Mouse (Mus musculus) stomach, postnatal 0 days (tissue): ENCODE results near the gene Thrsp. TPM values are rescaled to one million over a fixed set of nuclear protein-coding genes. Genes with fewer than 3 reads are reported as not detected.
A peak's percentile ranks its signal among the peaks of the same experiment; 100 is the strongest.

Experiments used
- ATAC-seq: fragments of 200-750 bp; cut with Nextera tagmentation; 2 replicates; pipeline ENCODE4 v1.8.0; 2017; ENCODE audit not compliant: low FRiP score, low TSS enrichment
- DNase-seq: peaks from one replicate; pipeline ENCODE4 v3.0.0-alpha.2; 2016; ENCODE audit warnings: low spot score
- H3K27ac ChIP-seq: fragments of 300-500 bp; sonication (generic); replicated peaks from 2 replicates; pipeline ENCODE4 v1.5.1; 2014; ENCODE audit warnings: mild to moderate bottlenecking, control low read depth
- H3K27me3 ChIP-seq: fragments of 300-500 bp; sonication (generic); 2 replicates; pipeline ENCODE4 v1.6.1; 2014; ENCODE audit warnings: low read length; ENCODE audit not compliant: control insufficient read depth, insufficient read depth
- H3K36me3 ChIP-seq: fragments of 300-500 bp; sonication (generic); 2 replicates; pipeline ENCODE4 v1.6.1; 2014; ENCODE audit warnings: low read length, mixed read lengths; ENCODE audit not compliant: control insufficient read depth, insufficient read depth
- H3K4me1 ChIP-seq: fragments of 300-500 bp; sonication (generic); replicated peaks from 2 replicates; pipeline ENCODE4 v1.6.1; 2014; ENCODE audit warnings: antibody characterized with exemption; ENCODE audit not compliant: control insufficient read depth, insufficient read depth
- H3K4me2 ChIP-seq: fragments of 300-500 bp; sonication (generic); replicated peaks from 2 replicates; pipeline ENCODE4 v1.6.1; 2014; ENCODE audit warnings: low read depth, mild to moderate bottlenecking, control low read depth, moderate library complexity
- H3K4me3 ChIP-seq: fragments of 300-500 bp; sonication (generic); 2 replicates; pipeline ENCODE4 v1.5.1; 2014; ENCODE audit warnings: low read depth, low read length, control low read depth
- H3K9ac ChIP-seq: fragments of 300-500 bp; sonication (generic); 2 replicates; pipeline ENCODE4 v1.6.1; 2014; ENCODE audit warnings: mild to moderate bottlenecking, low read length, control low read depth, mixed read lengths
- H3K9me3 ChIP-seq: fragments of 300-500 bp; sonication (generic); 2 replicates; pipeline ENCODE4 v1.6.1; 2016; ENCODE audit warnings: low read length; ENCODE audit not compliant: control insufficient read depth
- CTCF ChIP-seq: IDR thresholded peaks from 2 replicates; pipeline ENCODE4 v1.5.1; 2016; ENCODE audit warnings: antibody characterized with exemption, low read depth, mild to moderate bottlenecking, moderate library complexity
- EP300 ChIP-seq: optimal IDR thresholded peaks from 2 replicates; pipeline ENCODE3; 2016; ENCODE audit warnings: antibody characterized with exemption
- WGBS: fragments of 180-500 bp; shearing (Covaris S2); extraction: QIAGEN DNeasy Blood & Tissue Kit; methylation state at CpG from one replicate; pipeline ENCODE4 v1.1.7; 2014; 5-methylcytosine and 5-hydroxymethylcytosine counted together
- polyA plus RNA-seq: library from polyadenylated mRNA; unstranded; fragments of >200 nt; fragmentation: Nextera tagmentation; extraction: Ambion mirVana; gene quantifications from 2 replicates; pipeline ENCODE4 v1.2.1, GENCODE M21; 2015

The Thrsp gene
- polyA plus RNA-seq, 1 experiment from 2014 or later, result 1.4 TPM

DNA sequence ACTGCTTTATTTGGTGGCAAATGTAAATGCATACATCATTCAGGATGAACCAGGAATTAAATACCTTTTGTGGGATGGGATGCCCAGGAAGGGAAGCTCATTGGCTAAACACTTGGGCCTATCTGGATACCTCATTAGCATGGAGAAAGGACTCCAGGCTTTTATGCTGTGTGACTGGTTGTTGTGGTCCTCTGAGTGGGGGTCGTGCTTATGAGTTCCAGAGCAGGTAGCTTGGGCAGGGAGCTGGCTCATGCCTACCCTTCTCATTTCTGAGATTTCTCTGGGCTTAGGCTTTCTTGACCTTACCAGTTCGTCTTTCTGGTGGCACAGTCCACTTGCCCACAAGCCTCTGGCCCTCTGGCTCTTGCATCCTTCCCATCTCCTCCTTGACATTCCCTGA lies 23.2 kb downstream of the Thrsp start:
- Histone ChIP-seq H3K9me3 (no peaks in the 10 kb centered on the region), H3K27me3 (no peaks in the 10 kb centered on the region), H3K4me3 (no peak overlapping the region), H3K4me1 (no peaks in the 10 kb centered on the region), H3K9ac (no peak overlapping the region), H3K4me2 (no peak overlapping the region), H3K36me3 (no peaks in the 10 kb centered on the region; the same call in 1 of the 2 replicates), H3K27ac (no peak overlapping the region)
- ATAC-seq (no peak), DNase-seq (no peak)
- 83% methylated on average over 2 of the region's 2 CpGs for WGBS
- TF ChIP-seq EP300 (no peak), CTCF (no peak)

DNA sequence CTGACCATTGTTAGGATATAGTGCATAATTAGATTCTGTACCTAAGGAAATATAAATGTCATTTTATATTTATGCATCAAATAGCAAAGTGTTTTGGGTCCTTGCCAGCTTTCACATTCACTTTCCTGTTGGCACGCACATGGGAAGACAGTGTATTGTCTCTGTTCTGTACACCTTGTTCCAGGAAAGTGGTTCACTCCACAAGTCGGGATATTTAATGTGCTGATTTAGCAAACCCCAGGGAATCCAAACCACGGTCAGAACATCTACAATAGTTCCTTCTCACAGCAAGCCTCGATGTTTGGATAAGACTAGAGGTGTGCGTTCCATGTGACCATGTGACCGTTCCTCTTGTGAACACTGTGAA lies 25.5 kb downstream of the Thrsp start:
- TF ChIP-seq EP300 (no peak), CTCF (no peak)
- no peak overlapping the region for H3K27ac ChIP-seq
- no peak for DNase-seq
- peak; percentile 40 for ATAC-seq
- no peaks in the 10 kb centered on the region for H3K4me1 ChIP-seq
- H3K4me3 ChIP-seq, result no peak overlapping the region
- H3K36me3 ChIP-seq, result no peaks in the 10 kb centered on the region; the same call in none of the 2 replicates
- 74% methylated on average over 6 of the region's 6 CpGs for WGBS
- no peaks in the 10 kb centered on the region for H3K9me3 ChIP-seq
- H3K27me3 ChIP-seq, result no peaks in the 10 kb centered on the region
- H3K9ac ChIP-seq, result no peak overlapping the region
- H3K4me2 ChIP-seq, result no peak overlapping the region

DNA sequence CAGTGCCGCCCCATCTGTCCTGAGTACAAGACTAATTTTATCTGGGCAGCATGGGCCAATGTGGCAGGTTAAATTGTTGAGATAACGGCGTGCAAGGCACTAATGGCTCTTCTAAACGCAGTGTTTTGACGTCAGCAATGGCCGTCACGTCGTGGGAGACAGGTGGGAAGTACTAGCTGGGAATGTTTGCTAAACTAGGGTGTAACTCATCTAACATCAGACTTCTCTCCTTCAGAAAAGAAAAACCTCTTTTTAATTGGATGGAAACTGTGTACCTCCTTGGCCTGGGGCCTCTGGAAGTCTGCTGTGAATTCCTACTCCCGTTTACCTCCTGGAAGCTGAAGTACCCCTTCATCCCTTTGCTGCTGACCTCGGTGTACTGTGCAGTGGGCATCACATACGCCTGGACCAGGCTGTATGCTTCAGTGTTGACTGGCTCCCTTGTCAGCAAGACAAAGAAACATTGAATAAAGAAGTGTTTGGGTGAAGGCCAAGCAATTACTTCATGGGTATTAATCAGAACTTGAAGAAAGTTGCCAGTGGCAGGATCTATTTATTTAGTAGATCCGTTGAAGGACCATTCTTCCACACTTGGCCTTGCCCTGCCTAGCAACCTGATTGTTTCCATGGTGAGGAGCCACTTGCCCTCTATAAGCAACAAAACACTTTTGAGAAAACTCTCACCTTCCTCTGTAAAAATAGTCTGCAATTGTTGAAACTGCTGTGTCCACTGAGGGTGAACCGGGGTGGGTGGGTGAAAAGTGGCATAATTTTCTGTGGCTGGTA lies 26.0 kb downstream of the Thrsp start:
- TF ChIP-seq CTCF, result no peak
- TF ChIP-seq EP300, result no peak
- Histone ChIP-seq H3K9me3 (no peaks in the 10 kb centered on the region), H3K27me3 (no peaks in the 10 kb centered on the region), H3K4me2 (no peak overlapping the region), H3K36me3 (no peaks in the 10 kb centered on the region; the same call in none of the 2 replicates), H3K4me3 (no peak overlapping the region), H3K27ac (0 out of 2 replicates have a peak overlapping the region, but pooled peaks have one; percentile 24), H3K9ac (no peak overlapping the region), H3K4me1 (no peaks in the 10 kb centered on the region)
- ATAC-seq (peak; percentile 45; the same call in 1 of the 2 replicates), DNase-seq (peak; percentile 35)
- 53% methylated on average over 13 of the region's 13 CpGs for WGBS

DNA sequence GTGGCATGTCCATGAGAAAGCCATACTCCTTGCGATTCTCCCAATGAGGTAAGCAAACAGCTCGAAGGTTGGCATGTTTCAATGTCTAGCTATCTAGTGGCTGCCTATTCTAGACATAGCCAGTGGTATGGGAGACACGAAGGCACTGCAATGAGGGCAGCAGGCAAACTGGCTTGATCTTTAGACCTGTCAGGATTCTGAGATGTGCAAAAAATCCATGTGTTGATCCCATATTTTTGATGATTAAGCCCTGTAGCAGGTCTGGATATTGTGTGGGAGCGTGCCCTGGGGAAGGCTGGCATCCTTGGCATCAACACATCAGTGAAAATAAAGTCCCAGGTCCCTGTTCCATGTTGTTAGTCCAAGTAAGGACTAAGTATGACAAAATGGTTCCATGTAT lies 29.0 kb downstream of the Thrsp start:
- TF ChIP-seq EP300 (no peak), CTCF (no peak)
- Histone ChIP-seq H3K4me2 (no peak overlapping the region), H3K4me3 (no peak overlapping the region), H3K9ac (no peak overlapping the region), H3K27me3 (no peaks in the 10 kb centered on the region), H3K36me3 (peaks cover 8% of the 10 kb centered on the region), H3K9me3 (no peaks in the 10 kb centered on the region), H3K4me1 (no peaks in the 10 kb centered on the region), H3K27ac (no peak overlapping the region)
- ATAC-seq, result no peak
- no peak for DNase-seq
- 94% methylated on average over 4 of the region's 4 CpGs for WGBS

DNA sequence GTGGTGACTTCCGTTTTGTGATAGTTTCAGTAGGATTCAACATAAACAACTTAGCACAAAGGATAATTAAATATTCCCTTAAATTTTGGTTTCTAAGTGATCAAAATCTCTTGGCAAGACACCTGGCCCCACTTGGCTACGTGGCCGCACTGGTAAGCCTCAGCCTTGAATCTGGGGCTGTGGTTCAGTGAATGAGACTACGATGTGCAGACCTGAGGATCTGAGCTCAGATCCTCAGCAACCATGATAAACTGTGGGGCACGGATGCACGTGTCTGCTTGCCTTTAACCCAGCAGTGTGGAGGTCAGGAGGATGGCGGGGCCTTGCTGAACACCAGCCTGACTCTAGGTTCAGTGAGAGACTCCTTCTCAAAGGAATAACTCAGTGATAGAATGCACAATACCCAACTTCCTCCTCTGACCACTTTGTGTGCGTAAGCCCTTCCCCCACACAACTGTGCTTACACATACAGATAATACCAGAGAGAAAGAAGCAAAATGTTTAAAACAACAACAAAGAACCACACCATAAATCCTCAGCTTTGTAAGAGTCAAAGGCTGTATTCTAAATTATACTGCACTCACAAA lies 29.9 kb downstream of the Thrsp start:
- WGBS, result 85% methylated on average over 8 of the region's 8 CpGs
- TF ChIP-seq EP300, result no peak
- TF ChIP-seq CTCF, result no peak
- H3K4me1 ChIP-seq, result no peaks in the 10 kb centered on the region
- no peak for DNase-seq
- no peaks in the 10 kb centered on the region for H3K27me3 ChIP-seq
- no peak for ATAC-seq
- H3K27ac ChIP-seq, result peak overlapping the region; percentile 70
- H3K9me3 ChIP-seq, result no peaks in the 10 kb centered on the region
- H3K4me2 ChIP-seq, result no peak overlapping the region
- no peak overlapping the region for H3K9ac ChIP-seq
- peaks cover 12% of the 10 kb centered on the region for H3K36me3 ChIP-seq
- no peak overlapping the region for H3K4me3 ChIP-seq

DNA sequence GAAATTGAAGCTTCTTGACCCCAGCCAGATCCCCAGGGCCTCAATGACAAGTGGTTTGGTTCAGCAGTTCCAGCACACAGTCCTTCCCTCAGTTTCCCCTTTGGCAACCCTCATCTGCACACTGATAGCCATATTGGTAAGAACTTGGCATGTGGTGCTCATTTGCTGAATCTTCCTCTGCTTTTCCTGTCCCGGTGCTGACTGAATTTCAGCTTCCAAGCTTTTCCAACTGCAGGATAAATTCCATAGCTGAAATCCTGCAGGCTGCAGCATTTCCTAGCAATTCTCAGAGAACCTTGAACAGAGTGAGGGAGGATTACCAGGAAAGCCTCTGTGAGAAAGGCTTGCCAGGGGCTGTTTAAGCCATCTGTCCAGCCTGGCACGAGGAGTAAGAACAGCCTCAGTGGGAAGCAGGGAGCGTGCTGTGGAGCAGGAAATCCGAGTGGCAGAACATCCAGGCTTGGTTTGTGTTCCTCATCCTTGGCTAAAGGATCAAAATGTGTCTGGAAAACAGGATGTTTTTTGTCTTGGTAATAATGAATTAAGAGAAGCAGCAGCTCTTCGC lies 30.6 kb downstream of the Thrsp start:
- TF ChIP-seq EP300 (no peak), CTCF (peak; percentile 12; the same call in 1 of the 2 replicates)
- Histone ChIP-seq H3K4me3 (no peak overlapping the region), H3K27ac (peak overlapping the region; percentile 70), H3K9ac (no peak overlapping the region), H3K4me2 (no peak overlapping the region), H3K36me3 (peaks cover 12% of the 10 kb centered on the region), H3K9me3 (no peaks in the 10 kb centered on the region), H3K4me1 (no peaks in the 10 kb centered on the region), H3K27me3 (no peaks in the 10 kb centered on the region)
- WGBS, result 68% methylated on average over 5 of the region's 5 CpGs
- ATAC-seq (no peak; the same call in 1 of the 2 replicates), DNase-seq (no peak)
